8 mouse cellular contexts compared by ENCODE assay signal in the genomic region with DNA sequence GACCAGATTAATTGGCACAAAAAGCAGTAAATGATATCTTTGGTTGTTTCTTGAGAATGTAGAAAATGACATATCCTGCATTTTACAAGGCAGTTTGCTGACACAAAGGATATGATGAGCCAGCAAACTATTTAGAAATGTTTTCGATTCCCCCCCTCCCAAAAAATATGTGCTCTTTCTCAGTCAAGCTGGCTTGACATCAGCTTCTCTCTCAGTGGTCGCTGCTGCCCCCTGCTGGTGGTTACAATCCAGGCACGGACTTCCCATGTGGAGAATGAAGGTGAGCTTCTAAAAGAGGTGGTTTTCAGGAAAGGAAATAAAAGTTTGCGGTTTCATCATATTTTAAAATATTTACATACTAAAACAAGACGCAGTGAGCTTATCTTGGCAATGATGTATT.
DNase-seq lines count a peak whose midpoint lies in the region; ATAC-seq and TF ChIP-seq lines count a peak whose summit lies in the region.

No protein-coding gene starts in this region.

- TF ChIP-seq CTCF in heart, adult 2 months (IDR thresholded peaks at IDR 0.05), result peak; percentile 92
- peak; percentile 92 for TF ChIP-seq CTCF in forebrain, postnatal 0 days (IDR thresholded peaks at IDR 0.05; ENCODE audit: low read depth)

- no peak overlapping the region for H3K4me2 ChIP-seq in forebrain, postnatal 0 days (ENCODE audit: low read depth)
- H3K4me2 ChIP-seq in liver, embryonic 11.5 days, result no peak overlapping the region

- no peak overlapping the region for H3K4me3 ChIP-seq in heart, adult 2 months
- H3K4me3 ChIP-seq in heart, embryonic 10.5 days, result no peak overlapping the region
- no peak overlapping the region for H3K4me3 ChIP-seq in forebrain, postnatal 0 days (ENCODE audit: low read depth, low read length)
- no peak overlapping the region for H3K4me3 ChIP-seq in liver, embryonic 11.5 days (ENCODE audit: low read depth, low read length)

- no peak overlapping the region for H3K27ac ChIP-seq in heart, adult 2 months
- H3K27ac ChIP-seq in heart, embryonic 10.5 days, result no peak overlapping the region
- no peak overlapping the region for H3K27ac ChIP-seq in forebrain, postnatal 0 days (ENCODE audit: low read depth, low read length)
- H3K27ac ChIP-seq in liver, embryonic 11.5 days (ENCODE audit: low read depth, low read length), result no peak overlapping the region

- no peaks in the 10 kb centered on the region; the same call in 1 of the 2 replicates for H3K4me1 ChIP-seq in heart, adult 2 months (ENCODE audit: control insufficient read depth, insufficient read depth, low read length)
- H3K4me1 ChIP-seq in heart, embryonic 10.5 days, result peaks cover 5% of the 10 kb centered on the region
- no peaks in the 10 kb centered on the region for H3K4me1 ChIP-seq in forebrain, postnatal 0 days (ENCODE audit: insufficient read depth)
- H3K4me1 ChIP-seq in liver, embryonic 11.5 days (replicated peaks; ENCODE audit: control insufficient read depth, insufficient read depth, low read length), result no peaks in the 10 kb centered on the region

- peak; percentile 78; the same call in 1 of the 2 replicates for TF ChIP-seq EP300 in heart, adult 2 months (IDR thresholded peaks at IDR 0.05; ENCODE audit: insufficient read depth, low read depth, low read length)

- intact Hi-C loops in heart, adult 2 months (cut with DNase I), result loop anchor here (1.0 kb wide), 2 partner anchors 68 to 170 kb away; a partner anchor contains a TSS

- peak; percentile 51 to 82 for DNase-seq in heart, adult 2 months
- no peak for DNase-seq in heart, embryonic 10.5 days (ENCODE audit: low spot score)
- peak; percentile 14 for DNase-seq in brain, embryonic 18.5 days (ENCODE audit: low read depth, low spot score)
- DNase-seq in forebrain, postnatal 0 days, result peak; percentile 86
- peak; percentile 66 for DNase-seq in kidney, adult 9 months
- peak; percentile 66 for DNase-seq in liver, embryonic 11.5 days (ENCODE audit: low spot score)
- peak; percentile 72 for DNase-seq in retina, embryonic 14.5 days (ENCODE audit: low spot score)
- peak; percentile 78 for DNase-seq in thymus, postnatal 4 days

- H3K36me3 ChIP-seq in heart, adult 2 months (ENCODE audit: control insufficient read depth, insufficient read depth, low read length), result no peaks in the 10 kb centered on the region; the same call in 1 of the 2 replicates
- H3K36me3 ChIP-seq in heart, embryonic 10.5 days, result no peaks in the 10 kb centered on the region
- no peaks in the 10 kb centered on the region for H3K36me3 ChIP-seq in forebrain, postnatal 0 days (ENCODE audit: insufficient read depth)
- no peaks in the 10 kb centered on the region for H3K36me3 ChIP-seq in liver, embryonic 11.5 days (ENCODE audit: control insufficient read depth, insufficient read depth, low read length)

- no peaks in the 10 kb centered on the region for H3K9me3 ChIP-seq in heart, embryonic 10.5 days
- H3K9me3 ChIP-seq in forebrain, postnatal 0 days (ENCODE audit: low read length), result no peaks in the 10 kb centered on the region
- no peaks in the 10 kb centered on the region for H3K9me3 ChIP-seq in liver, embryonic 11.5 days (ENCODE audit: control insufficient read depth, low read length)

- no peak for TF ChIP-seq POLR2A in heart, adult 2 months (IDR thresholded peaks at IDR 0.05; ENCODE audit: insufficient read depth, low read depth, low read length)

- ATAC-seq in forebrain, postnatal 0 days, result peak; percentile 76
- no peak for ATAC-seq in liver, embryonic 11.5 days (replicated peaks; ENCODE audit: low FRiP score)

- H3K27me3 ChIP-seq in heart, adult 2 months (ENCODE audit: control insufficient read depth, insufficient read depth, low read length), result no peaks in the 10 kb centered on the region
- no peaks in the 10 kb centered on the region for H3K27me3 ChIP-seq in heart, embryonic 10.5 days (ENCODE audit: insufficient read depth, poor library complexity, severe bottlenecking)
- no peaks in the 10 kb centered on the region for H3K27me3 ChIP-seq in forebrain, postnatal 0 days (ENCODE audit: insufficient read depth, low read length)
- no peaks in the 10 kb centered on the region for H3K27me3 ChIP-seq in liver, embryonic 11.5 days (replicated peaks; ENCODE audit: control insufficient read depth, insufficient read depth, low read length)

- 7% methylated on average over 5 of the region's 5 CpGs for WGBS in heart, adult 2 months
- WGBS in heart, embryonic 10.5 days, result 20% methylated on average over 5 of the region's 5 CpGs
- WGBS in forebrain, postnatal 0 days, result 19% methylated on average over 5 of the region's 5 CpGs
- 14% methylated on average over 5 of the region's 5 CpGs for WGBS in liver, embryonic 11.5 days

- H3K79me2 ChIP-seq in heart, adult 2 months (replicated peaks; ENCODE audit: control insufficient read depth, insufficient read depth, low read length), result no peaks in the 10 kb centered on the region; the same call in 1 of the 2 replicates

- H3K9ac ChIP-seq in heart, adult 2 months (ENCODE audit: low read depth, low read length), result no peak overlapping the region
- no peak overlapping the region for H3K9ac ChIP-seq in forebrain, postnatal 0 days
- H3K9ac ChIP-seq in liver, embryonic 11.5 days (ENCODE audit: low read depth, low read length), result no peak overlapping the region
